Mouse (Mus musculus) liver, embryonic 16.5 days (tissue): Measurements from ENCODE around the gene Apol7a. TPM values are rescaled to one million over a fixed set of nuclear protein-coding genes. Genes with fewer than 3 reads are reported as not detected.

Source experiments
- ATAC-seq: fragments of 200-750 bp; cut with Nextera tagmentation; 2 replicates; pipeline ENCODE4 v1.8.0; 2017; ENCODE audit warnings: low read depth, mild to moderate bottlenecking, moderate number of reproducible peaks, moderate library complexity
- H3K27ac ChIP-seq: fragments of 300-500 bp; sonication (generic); 2 replicates; pipeline ENCODE4 v1.5.1; 2014; ENCODE audit warnings: mild to moderate bottlenecking, low read length
- H3K27me3 ChIP-seq: fragments of 300-500 bp; sonication (generic); 2 replicates; pipeline ENCODE4 v1.6.1; 2014; ENCODE audit warnings: low read depth, low read length, mixed read lengths; ENCODE audit not compliant: control insufficient read depth, insufficient read depth
- H3K36me3 ChIP-seq: fragments of 300-500 bp; sonication (generic); 2 replicates; pipeline ENCODE4 v1.6.1; 2014; ENCODE audit warnings: mild to moderate bottlenecking; ENCODE audit not compliant: control insufficient read depth, insufficient read depth
- H3K4me1 ChIP-seq: fragments of 300-500 bp; sonication (generic); 2 replicates; pipeline ENCODE4 v1.6.1; 2014; ENCODE audit warnings: low read depth, low read length, mixed read lengths; ENCODE audit not compliant: control insufficient read depth
- H3K4me2 ChIP-seq: fragments of 300-500 bp; sonication (generic); 2 replicates; pipeline ENCODE4 v1.6.1; 2014; ENCODE audit warnings: low read depth, low read length, mixed read lengths
- H3K4me3 ChIP-seq: fragments of 300-500 bp; sonication (generic); 2 replicates; pipeline ENCODE4 v1.5.1; 2014; ENCODE audit warnings: low read depth, mild to moderate bottlenecking, low read length
- H3K9ac ChIP-seq: fragments of 300-500 bp; sonication (generic); 2 replicates; pipeline ENCODE4 v1.6.1; 2014; ENCODE audit warnings: low read depth, low read length
- H3K9me3 ChIP-seq: fragments of 300-500 bp; sonication (generic); replicated peaks from 2 replicates; pipeline ENCODE4 v1.6.1; 2016; ENCODE audit warnings: low read length; ENCODE audit not compliant: control insufficient read depth
- WGBS: fragments of 180-500 bp; shearing (Covaris S2); extraction: QIAGEN DNeasy Blood & Tissue Kit; methylation state at CpG from one replicate; pipeline ENCODE4 v1.1.7; 2014; ENCODE audit not compliant: insufficient replicate concordance; 5-methylcytosine and 5-hydroxymethylcytosine counted together
- polyA plus RNA-seq: library from polyadenylated mRNA; unstranded; fragments of >200 nt; fragmentation: Nextera tagmentation; extraction: Ambion mirVana; gene quantifications from 2 replicates; pipeline ENCODE4 v1.2.1, GENCODE M21; 2015

The Apol7a gene
- polyA plus RNA-seq, 1 experiment from 2014 or later, result 7.3 TPM

DNA sequence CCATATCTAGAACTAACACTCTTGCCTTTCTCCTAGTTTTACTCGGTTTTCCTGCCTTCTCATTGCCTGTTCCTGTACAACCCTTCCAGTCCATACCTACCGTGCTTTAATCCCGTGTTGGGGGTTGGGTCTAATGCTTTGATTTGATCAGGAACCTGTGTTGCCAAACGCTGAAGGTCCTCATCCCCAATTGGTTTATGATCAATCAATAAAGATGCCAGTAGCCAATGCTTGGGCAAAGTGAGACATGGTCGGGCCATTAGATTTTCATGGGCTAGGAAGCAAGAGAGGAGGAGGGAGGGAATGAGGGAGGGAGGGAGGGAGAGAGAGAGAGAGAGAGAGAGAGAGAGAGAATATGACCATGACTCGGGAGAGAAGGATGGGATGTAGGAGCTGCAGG is 17.4 kb downstream of the Apol7a start:
- no peaks in the 10 kb centered on the region for H3K36me3 ChIP-seq
- H3K9me3 ChIP-seq, result no peaks in the 10 kb centered on the region
- ATAC-seq, result no peak
- H3K4me1 ChIP-seq, result no peaks in the 10 kb centered on the region; the same call in none of the 2 replicates
- no peak overlapping the region for H3K27ac ChIP-seq
- 55% methylated on average over 6 of the region's 6 CpGs for WGBS
- H3K4me2 ChIP-seq, result no peak overlapping the region
- H3K27me3 ChIP-seq, result no peaks in the 10 kb centered on the region
- H3K4me3 ChIP-seq, result no peak overlapping the region
- no peak overlapping the region for H3K9ac ChIP-seq

DNA sequence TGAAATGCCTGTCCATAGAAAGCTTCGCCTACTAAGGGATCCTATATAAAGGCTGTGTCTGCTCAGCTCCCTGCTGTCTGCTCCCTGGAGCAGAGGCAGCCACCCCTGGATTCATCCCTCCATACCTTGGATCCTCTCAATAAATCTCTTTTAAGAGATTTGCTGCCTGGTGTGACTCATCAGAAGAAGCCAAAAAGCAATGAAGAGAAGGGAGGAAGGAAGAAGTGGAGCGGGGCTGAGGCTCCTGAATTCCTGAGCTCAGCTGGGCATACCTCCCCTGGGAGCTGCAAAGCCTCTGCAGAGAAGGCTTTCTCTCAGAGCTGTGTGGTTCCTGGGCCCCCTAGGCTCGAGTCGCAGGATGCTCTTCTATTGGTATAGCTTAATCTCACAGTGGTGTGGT is 19.0 kb downstream of the Apol7a start:
- no peaks in the 10 kb centered on the region for H3K27me3 ChIP-seq
- H3K4me2 ChIP-seq, result no peak overlapping the region
- no peaks in the 10 kb centered on the region for H3K36me3 ChIP-seq
- H3K4me3 ChIP-seq, result no peak overlapping the region
- H3K4me1 ChIP-seq, result no peaks in the 10 kb centered on the region; the same call in none of the 2 replicates
- 33% methylated on average over 4 of the region's 4 CpGs for WGBS
- H3K9me3 ChIP-seq, result no peaks in the 10 kb centered on the region
- H3K9ac ChIP-seq, result no peak overlapping the region
- no peak for ATAC-seq
- H3K27ac ChIP-seq, result no peak overlapping the region

DNA sequence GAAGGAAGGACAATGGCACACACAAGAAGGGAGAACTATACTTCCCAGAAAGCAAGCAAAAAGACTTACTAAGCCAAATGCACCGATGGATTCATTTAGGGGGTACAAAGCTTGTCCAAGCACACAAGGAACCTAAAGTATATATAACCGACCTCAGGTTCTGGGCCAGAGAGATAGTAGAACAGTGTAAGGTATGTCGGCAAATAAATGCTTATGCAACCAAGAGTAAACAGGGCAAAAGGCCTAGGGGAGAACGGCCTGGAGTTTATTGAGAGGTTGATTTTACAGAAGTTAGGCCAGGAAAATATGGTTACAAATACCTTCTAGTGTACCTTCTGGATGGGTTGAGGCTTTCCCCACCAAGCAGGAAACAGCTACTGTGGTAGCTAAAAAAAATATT is 21.5 kb downstream of the Apol7a start:
- no peak overlapping the region for H3K9ac ChIP-seq
- peak overlapping the region; percentile 84 for H3K27ac ChIP-seq
- no peaks in the 10 kb centered on the region; the same call in 1 of the 2 replicates for H3K4me1 ChIP-seq
- 55% methylated on average over 4 of the region's 4 CpGs for WGBS
- H3K36me3 ChIP-seq, result no peaks in the 10 kb centered on the region
- H3K4me3 ChIP-seq, result no peak overlapping the region
- no peaks in the 10 kb centered on the region for H3K27me3 ChIP-seq
- peak; percentile 82 for ATAC-seq
- H3K9me3 ChIP-seq, result no peaks in the 10 kb centered on the region
- H3K4me2 ChIP-seq, result no peak overlapping the region

DNA sequence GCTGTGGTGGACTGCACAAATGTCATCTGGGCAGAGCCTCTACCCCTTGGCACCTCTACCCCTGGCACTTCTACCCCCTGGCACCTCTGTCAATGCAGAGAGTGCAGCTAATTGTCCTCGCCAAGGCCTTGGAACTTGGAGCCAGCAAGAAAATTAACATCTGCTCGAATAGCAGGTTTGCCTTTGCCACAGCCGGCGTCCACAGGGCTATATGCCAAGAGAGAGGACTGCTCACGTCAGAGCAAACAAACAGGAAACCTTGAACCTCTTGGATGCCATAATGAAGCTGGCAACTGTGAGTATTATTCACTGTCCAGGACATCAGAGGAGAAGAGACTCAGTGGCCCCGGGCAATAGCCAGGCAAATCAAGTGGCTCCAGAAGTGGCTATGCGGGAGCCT is 22.0 kb downstream of the Apol7a start:
- ATAC-seq, result peak; percentile 61
- no peak overlapping the region for H3K4me3 ChIP-seq

GRCm38 (mm10) chr15:77370588-77370987 is 28.3 kb downstream of the Apol7a start:
- 69% methylated on average over 8 of the region's 8 CpGs for WGBS
- Histone ChIP-seq H3K9me3 (no peaks in the 10 kb centered on the region), H3K4me1 (no peaks in the 10 kb centered on the region), H3K27me3 (peaks cover 3% of the 10 kb centered on the region; the same call in 1 of the 2 replicates), H3K9ac (no peak overlapping the region), H3K4me2 (no peak overlapping the region), H3K36me3 (no peaks in the 10 kb centered on the region), H3K4me3 (no peak overlapping the region), H3K27ac (no peak overlapping the region)
- ATAC-seq, result no peak

More for the DNA sequence above, 22.0 kb downstream of the Apol7a start:
- Histone ChIP-seq H3K4me1 (no peaks in the 10 kb centered on the region; the same call in 1 of the 2 replicates), H3K27ac (peak overlapping the region; percentile 84), H3K36me3 (no peaks in the 10 kb centered on the region), H3K4me2 (no peak overlapping the region), H3K9ac (no peak overlapping the region), H3K27me3 (no peaks in the 10 kb centered on the region), H3K9me3 (no peaks in the 10 kb centered on the region)
- 60% methylated on average over 7 of the region's 7 CpGs for WGBS

- peaks cover 3% of the 10 kb centered on the region; the same call in 1 of the 2 replicates for H3K27me3 ChIP-seq
- no peak overlapping the region for H3K9ac ChIP-seq
- no peak overlapping the region for H3K27ac ChIP-seq
- no peak overlapping the region for H3K4me3 ChIP-seq
- H3K4me2 ChIP-seq, result no peak overlapping the region
- no peaks in the 10 kb centered on the region for H3K36me3 ChIP-seq
- no peak for ATAC-seq
- no peaks in the 10 kb centered on the region for H3K4me1 ChIP-seq
- WGBS, result 82% methylated on average over 21 of the region's 21 CpGs
- no peaks in the 10 kb centered on the region for H3K9me3 ChIP-seq
Observed at GRCm38 (mm10) chr15:77369981-77370380, 28.9 kb downstream of the Apol7a start.

DNA sequence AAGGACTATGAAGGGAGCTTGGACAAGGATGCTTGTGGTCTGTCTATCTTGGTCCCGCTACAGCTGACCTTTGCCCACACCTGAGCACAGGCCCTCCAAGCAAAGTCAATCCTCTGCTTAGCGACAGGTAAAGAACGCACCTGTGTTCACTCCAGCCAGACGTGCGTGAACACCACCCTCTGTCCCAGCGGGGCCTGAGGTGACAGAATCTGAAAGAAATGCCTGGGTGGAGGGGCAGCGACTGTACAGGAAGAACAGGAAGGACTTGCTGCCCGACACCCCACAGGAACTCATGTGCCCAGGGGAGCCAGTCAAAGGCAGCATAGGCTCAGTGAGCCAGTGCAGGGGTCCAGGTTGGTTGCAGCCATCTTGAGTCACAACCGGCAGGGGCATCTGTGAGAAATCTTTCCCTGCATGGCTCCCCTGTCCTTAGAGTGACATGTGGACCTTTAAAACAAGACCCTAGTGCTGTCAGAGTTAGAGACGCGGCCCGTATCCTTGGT is 30.0 kb downstream of the Apol7a start:
- Histone ChIP-seq H3K27ac (no peak overlapping the region), H3K9me3 (no peaks in the 10 kb centered on the region), H3K4me2 (no peak overlapping the region), H3K4me1 (no peaks in the 10 kb centered on the region), H3K27me3 (peaks cover 3% of the 10 kb centered on the region; the same call in 1 of the 2 replicates), H3K9ac (no peak overlapping the region), H3K4me3 (no peak overlapping the region), H3K36me3 (no peaks in the 10 kb centered on the region)
- 74% methylated on average over 12 of the region's 12 CpGs for WGBS
- no peak for ATAC-seq

GRCm38 (mm10) chr15:77368148-77368547 is 30.8 kb downstream of the Apol7a start:
- Histone ChIP-seq H3K27me3 (peaks cover 3% of the 10 kb centered on the region; the same call in 1 of the 2 replicates), H3K9me3 (no peaks in the 10 kb centered on the region), H3K36me3 (no peaks in the 10 kb centered on the region), H3K4me2 (no peak overlapping the region), H3K4me3 (no peak overlapping the region), H3K27ac (no peak overlapping the region), H3K9ac (no peak overlapping the region), H3K4me1 (no peaks in the 10 kb centered on the region)
- WGBS, result under 1% methylated on average over 13 of the region's 13 CpGs
- peak; percentile 46; the same call in 1 of the 2 replicates for ATAC-seq

GRCm38 (mm10) chr15:77367504-77367903 is 31.4 kb downstream of the Apol7a start:
- Histone ChIP-seq H3K4me3 (no peak overlapping the region), H3K4me2 (no peak overlapping the region), H3K9me3 (no peaks in the 10 kb centered on the region), H3K9ac (no peak overlapping the region), H3K4me1 (no peaks in the 10 kb centered on the region), H3K36me3 (no peaks in the 10 kb centered on the region), H3K27me3 (peaks cover 3% of the 10 kb centered on the region; the same call in 1 of the 2 replicates), H3K27ac (no peak overlapping the region)
- 38% methylated on average over 8 of the region's 8 CpGs for WGBS
- no peak for ATAC-seq
